Mouse (Mus musculus): ENCODE results near the gene Cd274.

Cd274 gene

DNA sequence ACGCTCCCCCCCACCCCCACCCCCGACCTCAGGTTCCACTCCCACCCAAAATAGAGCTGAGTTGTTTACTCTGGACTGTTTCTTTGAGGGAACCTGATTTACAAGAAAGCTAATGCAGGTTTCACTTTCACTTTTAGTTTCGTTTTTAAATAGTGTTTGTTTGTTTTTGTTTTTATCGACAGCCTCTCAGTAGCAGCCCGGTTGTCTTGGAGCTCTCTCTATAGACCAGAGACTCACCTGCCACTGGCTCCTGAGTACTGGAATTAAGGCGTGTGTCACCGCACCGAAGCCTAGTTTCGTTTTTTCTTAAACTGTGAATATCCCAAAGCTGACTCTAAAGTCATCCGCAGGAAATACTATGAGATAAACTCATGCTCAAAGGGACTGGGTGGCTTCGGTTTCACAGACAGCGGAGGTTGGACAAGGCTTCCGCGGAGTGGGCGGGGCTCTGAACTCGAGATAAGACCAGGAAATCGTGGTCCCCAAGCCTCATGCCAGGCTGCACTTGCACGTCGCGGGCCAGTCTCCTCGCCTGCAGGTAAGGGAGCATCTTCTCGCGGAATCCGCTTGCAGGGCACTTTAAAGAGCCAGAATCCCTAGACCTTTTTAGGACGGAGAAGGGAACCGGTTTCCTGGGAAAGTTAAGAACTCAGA, at the start of gene Cd274, which contains the start of gene Plgrkt:
Gene Cd274, plus strand, starts transcription at position 487 of the 654 bp plus-strand sequence.
Gene Plgrkt, minus strand, starts transcription at position 422 of the 654 bp plus-strand sequence.
- DNase-seq (ENCODE audit: low read depth, low spot score) = peak; percentile 57

DNA sequence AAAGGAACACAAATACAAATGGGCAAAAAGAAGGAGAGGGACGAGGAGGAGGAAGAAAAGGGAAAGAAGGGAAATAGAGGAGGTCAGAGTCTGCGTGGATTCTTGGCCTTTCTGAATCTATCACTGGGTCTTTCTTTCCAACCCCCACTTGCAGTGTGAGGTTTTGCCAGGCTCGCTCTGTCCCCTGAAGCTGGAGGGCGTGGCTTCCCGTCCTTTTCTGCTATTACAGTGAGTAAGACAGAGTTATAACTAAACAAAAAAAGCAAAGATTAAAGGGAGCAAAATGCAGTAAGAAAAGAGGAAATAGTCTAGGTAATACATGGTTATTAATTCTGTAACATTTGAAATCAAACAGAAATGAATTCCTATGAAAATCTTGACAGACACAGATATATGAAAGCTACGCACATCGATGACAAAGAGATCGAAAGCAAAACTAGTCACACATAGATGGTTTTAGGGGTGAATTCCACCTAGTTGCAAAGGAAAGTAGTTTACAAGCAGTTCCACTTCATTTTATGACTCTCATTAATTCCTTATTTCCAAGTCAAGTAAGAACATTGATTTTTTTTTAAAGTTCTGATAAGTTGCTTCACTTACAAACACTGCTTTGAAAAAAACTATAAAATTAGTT, 43.7 kb upstream of the Cd274 start:
- DNase-seq (ENCODE audit: low read depth, low spot score) = no peak

DNA sequence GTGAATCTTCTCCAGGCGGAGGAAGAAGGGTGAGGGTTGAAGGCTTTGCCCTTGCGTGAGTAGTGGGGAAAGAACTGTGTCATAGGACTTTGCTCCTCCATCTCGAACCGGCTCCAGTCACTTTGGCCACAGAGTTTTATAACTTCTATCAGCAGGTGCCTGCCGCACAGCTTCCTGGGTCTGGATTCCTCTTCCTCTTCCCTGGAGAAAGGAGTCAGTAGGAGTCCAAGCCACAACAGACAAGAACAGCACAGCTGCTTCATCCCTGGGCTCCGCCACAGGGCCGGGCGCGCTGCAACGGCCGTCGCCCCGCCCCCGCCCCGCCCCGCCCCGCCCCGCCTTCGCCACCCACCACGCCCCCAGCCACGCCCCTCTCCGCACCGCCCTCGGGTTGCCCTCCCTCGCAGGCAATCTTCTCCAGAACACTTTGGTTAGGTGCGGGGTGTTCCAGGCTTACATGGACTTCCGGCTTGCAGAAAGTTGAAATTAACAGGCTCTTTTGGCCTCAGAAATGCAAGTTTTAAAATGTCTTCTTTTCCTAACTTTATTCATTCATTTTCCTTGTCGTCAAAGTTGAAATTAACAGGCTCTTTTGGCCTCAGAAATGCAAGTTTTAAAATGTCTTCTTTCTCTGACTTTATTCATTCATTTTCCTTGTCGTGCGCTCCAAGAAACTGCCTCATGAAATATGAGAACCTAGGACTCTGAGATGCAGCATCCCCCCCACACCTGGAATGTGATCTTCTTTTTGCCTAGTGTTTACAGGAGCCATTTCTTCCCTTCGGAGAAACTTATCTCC, 42.0 kb upstream of the Cd274 start, which contains the start of gene Insl6:
Gene Insl6, minus strand, starts transcription at position 304 of the 799 bp plus-strand sequence.
- peak; percentile 68 for DNase-seq (ENCODE audit: low read depth, low spot score)

DNA sequence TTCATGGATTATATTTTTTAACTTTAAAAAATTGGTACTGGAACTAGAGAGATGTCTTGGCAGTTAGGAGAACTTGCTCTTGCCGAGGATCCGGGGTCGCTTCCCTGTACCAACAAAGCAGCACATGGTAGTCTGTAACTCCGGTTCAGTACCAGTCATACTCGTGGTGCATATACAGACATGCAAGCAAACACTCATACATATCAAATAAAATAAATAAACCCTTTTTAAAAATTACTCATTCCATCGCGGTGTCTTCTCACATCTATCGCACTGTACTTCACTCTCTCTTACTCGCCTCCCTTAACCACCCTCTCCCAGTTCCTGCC, 41.4 kb upstream of the Cd274 start:
- no peak for DNase-seq (ENCODE audit: low read depth, low spot score)

DNA sequence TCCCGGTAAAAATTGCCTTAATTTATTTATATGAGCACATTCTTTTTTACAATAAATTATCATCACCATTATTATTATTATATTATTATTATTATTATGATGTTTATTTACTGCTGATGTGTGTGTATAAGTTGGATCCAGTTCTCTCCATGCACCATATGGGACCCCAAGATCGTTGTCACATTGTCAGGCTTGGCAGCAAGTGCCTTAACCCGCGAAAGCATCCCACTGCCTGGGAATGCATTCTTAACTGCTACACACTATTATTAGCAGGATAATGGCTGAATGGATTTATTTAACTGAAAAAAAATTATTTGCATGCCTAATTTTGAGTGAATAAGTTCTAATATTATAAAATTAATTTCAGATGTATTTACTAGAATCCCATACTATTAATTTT, 40.9 kb upstream of the Cd274 start:
- no peak for DNase-seq (ENCODE audit: low read depth, low spot score)

DNA sequence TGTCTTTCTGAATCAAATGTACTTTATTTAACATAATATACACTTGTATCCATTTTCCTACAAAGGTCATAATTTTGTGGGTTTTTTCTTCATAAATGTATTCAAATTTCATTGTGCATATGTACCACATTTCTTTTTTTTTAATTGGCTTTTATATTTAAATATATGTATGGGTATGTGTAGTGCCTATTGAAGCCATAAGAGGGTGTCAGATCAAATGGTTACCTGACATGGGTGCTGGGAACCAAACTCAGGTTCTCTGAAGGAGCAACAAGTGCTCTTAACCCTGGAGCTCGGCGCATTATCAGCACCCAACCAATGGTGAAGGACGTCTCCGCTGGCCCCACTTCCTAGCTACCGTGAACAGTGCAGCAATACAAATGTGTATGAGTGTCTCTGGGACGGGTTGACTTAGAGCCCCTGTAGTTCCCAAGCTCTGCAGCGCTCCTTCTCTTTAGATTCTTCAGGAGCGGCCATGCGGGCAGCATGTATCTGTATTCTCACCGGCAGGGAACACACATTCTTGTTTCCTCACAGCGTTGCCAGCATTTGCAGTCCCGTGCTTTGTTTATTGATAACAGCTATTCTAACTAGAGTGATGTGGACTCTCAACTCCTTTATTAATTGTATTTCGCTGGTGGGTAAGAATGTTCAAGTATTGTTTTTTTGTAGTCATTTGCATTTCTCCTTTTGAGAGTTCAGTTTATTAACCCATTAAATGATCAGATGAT, 40.3 kb upstream of the Cd274 start:
- DNase-seq (ENCODE audit: low read depth, low spot score) = peak; percentile 55

DNA sequence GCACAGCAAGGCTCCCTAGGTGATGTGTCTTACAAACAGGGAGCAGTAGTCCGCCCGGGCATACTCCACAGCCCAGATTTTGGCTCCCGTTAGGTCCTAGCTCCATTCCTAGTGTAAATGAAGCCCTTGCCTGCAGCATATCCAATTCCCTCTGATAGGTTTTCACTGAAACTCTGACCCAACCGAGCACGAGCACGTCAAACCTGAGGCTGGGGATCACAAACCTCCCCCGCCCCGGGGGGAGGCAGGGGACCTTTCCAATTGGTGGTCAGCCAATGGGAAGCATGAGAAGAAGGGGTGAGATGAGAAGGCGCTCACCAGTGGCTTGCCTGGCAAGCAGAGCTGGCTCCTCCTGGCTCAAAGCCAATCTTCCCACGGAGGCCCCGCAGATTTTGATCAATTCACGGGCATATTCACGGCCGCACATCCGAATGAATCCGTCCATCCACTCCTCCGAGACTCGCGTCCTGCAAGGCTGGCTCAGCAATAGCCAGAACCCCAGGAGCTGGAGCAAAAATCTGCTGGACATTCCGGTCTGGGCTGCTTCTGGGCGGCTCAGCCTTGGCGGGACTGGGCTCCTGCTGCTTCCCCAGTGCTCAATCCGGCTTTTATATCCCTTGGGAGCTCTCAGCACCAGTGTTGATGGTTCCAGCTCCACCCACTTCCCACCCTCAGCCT, 33.0 kb upstream of the Cd274 start, which contains the start of gene Rln1:
Gene Rln1, minus strand, starts transcription at position 603 of the 678 bp plus-strand sequence.
- peak; percentile 44 for DNase-seq (ENCODE audit: low read depth, low spot score)

DNA sequence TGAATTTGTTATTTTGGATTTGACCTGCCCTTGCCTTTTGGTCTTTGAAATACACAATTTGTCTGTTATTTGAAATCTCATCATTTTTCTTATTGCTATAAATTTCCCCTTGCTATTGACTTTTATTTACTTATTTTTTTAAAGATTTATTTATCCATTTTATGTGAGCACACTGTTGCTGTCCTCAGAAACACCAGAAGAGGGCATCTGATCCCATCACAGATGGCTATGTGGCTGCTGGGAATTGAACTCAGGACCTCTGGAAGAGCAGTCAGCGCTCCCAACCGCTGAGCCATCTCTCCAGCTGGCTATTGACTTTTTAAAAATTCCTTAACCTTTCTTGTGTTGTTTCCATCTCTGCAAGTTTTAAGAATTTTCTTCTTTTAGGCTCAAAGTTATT, 30.6 kb upstream of the Cd274 start:
- no peak for DNase-seq (ENCODE audit: low read depth, low spot score)

DNA sequence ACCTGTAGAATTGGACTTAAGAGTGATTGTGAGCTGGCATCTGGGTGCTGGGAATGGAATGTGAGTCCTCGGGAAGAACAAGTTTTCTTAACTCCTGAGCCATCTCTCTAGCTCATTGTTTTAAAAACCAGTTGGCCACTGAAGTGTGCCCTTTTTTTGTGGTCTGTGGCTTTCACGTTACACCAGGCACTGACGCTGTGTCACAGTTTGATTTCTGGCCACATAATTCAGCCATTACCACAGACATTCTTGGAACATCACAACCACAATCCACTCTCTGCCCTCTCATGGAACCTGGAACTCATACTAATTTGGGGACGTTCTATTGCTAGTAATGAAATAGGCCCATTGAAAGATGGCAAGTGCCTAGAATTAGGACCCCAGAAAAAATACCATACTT, 26.2 kb upstream of the Cd274 start:
- no peak for DNase-seq (ENCODE audit: low read depth, low spot score)

DNA sequence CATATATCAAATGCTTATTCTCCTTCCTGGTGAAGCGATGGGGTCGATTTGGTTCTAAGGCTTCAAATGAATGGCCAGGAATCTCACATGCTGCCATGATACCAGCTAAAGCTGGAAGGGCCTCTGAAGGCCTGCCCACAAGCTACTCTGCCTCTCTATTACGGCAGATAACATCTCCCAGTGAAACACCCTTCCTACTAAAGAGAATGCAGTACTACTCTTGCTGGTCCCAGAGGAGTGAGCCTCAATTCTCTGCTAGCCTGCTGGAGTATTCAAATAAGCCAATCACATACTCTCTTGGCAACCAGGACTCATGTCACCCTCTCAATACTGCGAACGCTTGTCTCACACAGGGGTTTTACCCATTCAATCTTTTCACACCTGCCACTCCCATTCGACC, 25.0 kb upstream of the Cd274 start:
- no peak for DNase-seq (ENCODE audit: low read depth, low spot score)

DNA sequence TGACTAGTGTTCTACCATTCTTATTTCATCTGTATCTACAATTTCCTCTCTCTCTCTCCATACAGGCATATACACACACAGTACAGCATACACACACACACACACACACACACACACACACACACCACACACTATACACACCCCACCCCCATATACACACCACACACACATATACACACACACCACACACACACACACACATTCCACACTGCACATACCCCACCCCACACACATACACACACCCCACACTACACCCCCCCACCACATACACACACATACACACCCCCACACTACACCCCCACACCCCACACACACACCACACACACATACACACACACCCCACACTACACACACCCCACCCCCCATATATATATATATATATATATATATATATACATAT, 22.4 kb upstream of the Cd274 start:
- no peak for DNase-seq (ENCODE audit: low read depth, low spot score)

DNA sequence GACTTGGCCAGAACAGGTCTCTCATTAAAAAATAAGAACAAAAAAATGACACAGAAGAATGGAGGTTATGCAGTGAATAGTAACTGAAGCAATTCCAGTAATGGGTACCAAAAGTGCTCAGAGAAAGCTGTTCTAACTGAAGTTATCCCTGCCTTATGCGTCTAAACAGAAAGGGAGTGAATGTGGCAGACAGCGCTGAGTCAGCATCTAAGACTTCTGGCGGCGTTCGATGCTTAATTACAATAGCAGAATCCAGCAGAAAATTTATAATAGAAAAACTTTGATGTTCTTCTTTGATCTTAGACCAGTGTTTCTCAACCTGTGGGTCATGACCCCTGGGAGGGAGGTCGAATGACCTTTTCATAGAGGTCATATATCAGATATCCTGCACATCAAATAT, 21.6 kb upstream of the Cd274 start:
- DNase-seq (ENCODE audit: low read depth, low spot score) = no peak

DNA sequence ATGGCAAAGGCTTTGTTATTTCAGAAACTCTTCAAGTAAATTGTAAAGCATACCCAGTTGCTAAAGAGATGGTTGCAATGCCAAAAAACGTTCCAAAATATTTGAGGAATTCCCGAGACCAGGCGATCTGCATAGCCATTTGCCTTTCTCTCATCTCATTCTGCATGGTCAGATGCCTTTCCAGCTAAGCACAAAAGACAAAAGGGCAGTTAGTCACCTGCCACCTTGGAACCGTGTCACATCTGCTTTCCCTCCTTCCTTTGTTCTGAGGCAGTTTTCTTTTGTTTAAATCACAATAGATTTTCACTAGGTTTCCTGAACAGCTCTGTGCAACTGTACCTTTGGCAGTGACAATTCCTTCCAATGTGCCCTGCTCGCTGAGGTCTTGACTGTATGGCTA, 16.3 kb upstream of the Cd274 start:
- DNase-seq (ENCODE audit: low read depth, low spot score) = peak; percentile 76

DNA sequence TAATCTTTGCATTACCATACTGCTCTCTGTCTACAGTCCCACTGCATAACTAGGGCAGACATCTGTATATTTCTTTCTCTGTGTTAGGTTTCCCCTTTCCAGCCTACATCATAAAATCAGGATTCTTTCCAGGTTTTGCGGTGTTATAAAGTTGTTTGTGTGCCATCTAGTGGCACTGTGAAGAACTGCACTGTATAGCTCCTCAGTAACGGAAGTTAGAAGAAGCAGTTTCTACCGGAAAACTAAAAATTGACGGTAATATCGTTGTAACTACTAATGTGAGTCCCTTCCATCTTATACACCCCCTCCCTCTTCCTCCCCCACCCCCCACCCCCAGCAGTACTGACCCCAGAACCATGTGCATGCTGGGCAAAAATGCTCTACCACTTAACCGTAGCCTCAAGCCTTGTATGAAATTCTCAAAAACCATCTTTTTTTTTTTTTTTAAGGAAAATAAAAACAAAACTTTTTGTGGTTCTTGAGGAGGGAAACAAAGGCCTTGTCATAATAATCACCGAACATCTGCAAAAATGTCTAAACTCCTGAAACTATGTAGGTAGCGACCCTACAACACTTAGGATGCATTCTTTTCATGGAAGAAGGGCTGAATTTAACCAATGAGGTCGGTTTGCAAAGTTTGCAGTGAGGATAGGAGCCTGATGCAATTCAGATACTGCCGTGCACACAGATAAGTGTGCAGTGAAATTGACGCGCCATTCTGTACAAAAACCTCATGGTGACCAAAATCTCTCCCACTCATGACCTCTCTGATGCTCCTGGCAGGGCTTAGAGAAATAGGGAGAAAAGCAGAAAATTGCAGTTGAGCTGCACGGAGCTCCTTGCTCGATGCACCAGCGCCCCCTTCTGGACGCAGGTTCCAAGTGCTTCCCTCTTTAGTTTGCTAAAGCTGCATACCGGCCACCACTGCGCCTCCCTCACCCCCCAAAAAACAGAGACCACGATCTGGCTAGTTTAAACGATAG, 12.1 kb upstream of the Cd274 start:
- DNase-seq (ENCODE audit: low read depth, low spot score) = peak; percentile 83

DNA sequence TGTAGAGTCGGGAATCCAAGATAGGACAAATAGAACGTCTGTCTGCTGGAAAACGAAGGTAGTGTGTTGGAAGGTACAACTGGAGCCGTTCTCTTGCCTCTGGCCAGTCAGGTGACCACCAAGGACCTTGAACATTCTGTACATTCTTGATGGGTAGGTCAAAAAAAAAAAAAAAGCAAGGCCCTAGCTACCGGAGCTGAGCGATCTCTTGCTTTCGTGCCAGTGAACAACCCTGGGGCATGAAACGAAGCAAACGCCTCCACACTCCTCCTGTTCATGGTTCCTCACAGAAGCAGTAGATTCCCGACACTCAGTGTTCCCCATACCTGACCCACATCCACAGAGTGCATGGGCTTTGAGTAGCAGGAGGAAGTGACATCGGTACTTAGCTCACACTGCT, 11.0 kb upstream of the Cd274 start:
- no peak for DNase-seq (ENCODE audit: low read depth, low spot score)

DNA sequence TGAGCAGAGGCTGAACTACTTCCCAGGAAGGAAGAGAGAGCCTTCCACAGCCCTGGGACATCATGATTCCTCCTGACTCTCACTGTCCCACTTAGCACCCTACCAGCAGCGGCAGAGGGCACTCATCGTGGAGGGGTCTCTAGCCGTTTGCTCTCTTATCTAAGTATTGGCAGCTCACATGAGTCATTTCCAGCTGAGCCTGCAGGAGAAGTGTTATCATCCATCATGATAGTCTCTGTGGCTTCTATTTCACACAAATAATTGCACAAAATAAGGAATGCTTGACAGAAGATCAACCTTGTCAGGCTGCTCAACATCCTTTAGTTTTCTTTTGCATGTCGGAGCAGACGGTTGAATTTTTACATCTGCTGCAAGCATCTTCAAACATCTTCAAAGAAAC, 7.0 kb upstream of the Cd274 start:
- no peak for DNase-seq (ENCODE audit: low read depth, low spot score)

DNA sequence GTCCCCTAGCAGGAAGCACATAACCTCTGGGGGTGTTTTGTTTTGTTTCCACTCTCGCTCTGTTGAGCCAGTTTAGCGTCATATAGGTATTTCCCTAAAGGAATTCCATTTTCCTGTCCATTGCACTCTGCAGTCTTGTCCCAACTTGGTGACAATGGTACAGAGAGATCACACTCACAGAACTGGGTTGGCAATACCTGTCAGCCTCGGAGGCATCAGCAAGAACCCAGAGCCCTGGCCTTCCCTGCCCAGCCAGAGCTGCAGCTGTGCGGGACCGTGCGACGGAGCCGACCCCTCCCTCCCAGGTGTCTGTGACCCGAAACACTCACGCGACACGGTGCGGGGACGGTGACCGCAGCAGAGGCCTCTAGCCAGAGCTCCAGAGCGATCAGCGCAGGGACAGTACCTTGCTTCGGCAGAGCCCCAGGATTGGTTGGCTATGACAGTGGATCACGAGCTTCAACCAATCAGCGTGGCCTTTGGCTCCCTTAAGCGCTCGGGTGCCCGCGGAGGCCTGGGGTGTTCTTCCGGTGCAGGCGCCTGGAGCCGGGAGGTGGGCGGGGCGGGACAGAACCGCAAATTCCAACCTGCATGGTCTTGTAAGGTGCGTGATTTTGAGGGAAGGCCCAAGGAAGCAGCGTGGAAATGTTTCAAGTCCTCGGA, 5.7 kb upstream of the Cd274 start:
- DNase-seq (ENCODE audit: low read depth, low spot score) = peak; percentile 93

DNA sequence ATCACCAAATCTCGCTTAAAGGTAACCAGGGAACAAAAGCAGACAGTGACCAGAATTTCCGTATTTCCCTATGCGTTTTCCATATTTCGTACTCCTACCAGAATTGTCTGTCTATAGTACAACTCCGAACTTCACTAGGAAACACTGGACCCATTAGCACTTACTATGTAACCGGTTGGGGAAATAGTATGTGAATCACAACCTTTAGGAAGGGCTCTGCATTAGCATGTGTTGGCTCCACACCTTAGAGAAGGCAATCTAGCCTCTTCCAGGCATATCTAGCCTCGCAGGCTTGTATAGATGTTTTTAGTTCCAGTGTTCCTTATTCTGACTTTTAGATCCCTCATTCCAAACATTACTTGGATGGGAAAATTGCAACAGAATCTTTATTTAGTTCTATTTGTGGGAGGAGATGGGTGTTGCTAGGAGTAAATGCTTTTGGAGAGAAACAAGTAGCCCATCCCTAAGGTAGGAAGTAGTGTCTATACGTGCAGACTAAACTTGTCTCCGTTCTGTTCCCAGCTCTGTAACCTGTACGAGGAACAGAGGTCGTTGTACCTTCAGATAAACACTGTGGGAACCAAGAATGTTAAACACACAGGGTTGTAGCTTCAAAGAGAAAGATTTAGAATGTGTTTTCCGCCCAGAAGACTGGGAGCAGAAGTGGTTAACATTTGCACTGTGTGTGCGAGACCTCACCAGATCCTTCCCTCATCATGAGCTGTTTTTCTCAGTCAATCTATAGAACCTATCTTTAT, 4.9 kb upstream of the Cd274 start:
- DNase-seq (ENCODE audit: low read depth, low spot score) = no peak

DNA sequence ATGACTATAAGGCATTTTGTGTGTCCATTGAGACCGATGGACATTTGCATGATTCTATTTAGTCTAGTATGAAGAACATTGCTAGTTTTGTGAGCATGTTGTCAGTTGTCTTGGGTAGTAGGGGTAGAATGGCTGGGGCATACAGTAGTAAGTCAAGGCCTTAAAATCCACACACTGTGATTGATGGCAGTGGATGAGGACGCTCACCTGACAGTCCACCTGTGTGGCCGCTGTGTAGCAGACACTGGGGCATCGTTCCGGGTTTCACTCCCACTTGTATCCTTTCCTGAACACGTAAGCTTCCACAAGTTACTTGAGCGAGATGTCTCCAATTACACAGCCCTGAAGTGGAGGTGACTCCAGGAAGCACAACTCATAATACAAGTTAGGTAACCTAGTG, 3.7 kb upstream of the Cd274 start:
- DNase-seq (ENCODE audit: low read depth, low spot score) = no peak
